Mouse (Mus musculus): Measurements from ENCODE around the gene Dohh.

The Dohh gene

GRCm38 (mm10) chr10:81417227-81418215 lies 33.3 kb downstream of the Dohh start:
- DNase-seq (ENCODE audit: low read depth, low spot score), result no peak

- no peak for DNase-seq (ENCODE audit: low read depth, low spot score)
These were observed 34.2 kb downstream of the Dohh start for GRCm38 (mm10) chr10:81418216-81419070.

DNA sequence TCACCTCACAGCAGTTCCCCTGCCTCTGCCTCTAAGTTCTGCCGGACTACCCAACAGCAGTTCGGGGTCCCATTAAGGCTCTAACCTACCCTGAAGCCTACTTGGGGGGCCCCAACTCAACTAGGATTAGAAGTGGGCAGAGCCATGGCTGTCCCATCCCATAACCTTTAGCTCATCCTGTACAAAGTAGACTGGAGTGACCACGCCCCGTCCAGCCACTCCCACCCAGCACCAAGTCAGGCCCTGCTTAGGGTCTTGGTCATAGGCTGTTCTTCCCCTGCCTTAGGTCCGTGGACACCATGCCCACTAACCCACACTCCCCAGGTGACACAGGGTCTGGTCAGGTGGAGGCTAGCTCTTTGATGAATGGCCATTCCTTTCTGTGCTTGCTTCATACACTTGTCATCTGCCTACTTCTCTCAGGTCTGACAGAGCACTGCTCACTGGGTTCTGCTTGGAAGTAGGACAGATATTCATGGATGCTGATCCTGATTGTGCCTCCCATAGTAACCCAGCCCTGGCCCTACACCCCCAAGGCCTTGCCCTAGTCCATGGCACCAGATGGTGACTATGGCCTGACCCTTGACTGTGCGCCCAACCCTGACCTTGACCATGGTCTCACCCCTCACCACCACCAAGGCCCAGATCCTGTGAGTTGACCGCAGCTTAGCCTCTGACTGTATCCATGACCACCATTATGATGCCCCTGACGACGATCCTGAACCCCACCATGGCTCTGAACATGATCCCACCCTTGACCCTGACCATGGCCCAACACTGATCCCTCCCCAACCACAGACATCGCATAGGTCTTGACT lies 35.1 kb downstream of the Dohh start:
- DNase-seq (ENCODE audit: low read depth, low spot score), result no peak

- no peak for DNase-seq (ENCODE audit: low read depth, low spot score)
These were observed 36.1 kb downstream of the Dohh start for GRCm38 (mm10) chr10:81420191-81420767.

DNA sequence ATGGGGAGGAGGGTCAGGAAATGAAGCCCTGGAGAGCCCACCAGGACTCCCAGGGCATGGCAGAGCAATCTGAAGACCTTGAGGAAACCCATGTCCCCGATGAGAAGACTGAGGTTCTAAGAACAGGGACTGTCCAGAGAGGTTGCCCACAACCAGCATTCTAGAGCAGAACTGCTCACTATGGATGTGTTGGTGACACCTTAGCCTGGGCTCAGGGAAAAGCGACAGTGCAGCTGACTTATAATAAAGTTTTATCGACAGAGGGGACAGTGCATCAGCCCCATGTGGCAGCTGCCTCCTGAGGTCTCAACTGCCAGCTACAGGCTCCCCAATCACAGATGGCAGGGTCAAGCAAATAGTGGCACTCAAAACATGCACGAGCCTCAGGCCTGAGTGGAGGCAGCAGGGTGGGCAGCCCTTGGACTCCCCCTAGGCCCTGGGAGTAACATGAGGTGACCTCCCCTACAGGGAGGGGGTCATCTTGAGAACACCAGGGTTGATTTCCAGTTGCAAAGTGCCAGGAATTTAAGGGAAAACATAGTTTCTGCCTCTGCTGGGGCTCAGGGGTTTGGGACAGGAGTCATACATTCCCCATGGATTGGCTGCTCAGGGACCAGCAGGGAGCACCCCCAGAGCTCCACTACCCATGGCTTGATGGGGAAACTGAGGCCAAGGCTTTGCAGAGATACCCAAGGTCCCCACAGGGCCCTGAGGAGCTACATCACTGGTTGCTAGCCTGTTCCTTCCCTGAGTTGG lies 37.0 kb downstream of the Dohh start:
- DNase-seq (ENCODE audit: low read depth, low spot score), result no peak

DNA sequence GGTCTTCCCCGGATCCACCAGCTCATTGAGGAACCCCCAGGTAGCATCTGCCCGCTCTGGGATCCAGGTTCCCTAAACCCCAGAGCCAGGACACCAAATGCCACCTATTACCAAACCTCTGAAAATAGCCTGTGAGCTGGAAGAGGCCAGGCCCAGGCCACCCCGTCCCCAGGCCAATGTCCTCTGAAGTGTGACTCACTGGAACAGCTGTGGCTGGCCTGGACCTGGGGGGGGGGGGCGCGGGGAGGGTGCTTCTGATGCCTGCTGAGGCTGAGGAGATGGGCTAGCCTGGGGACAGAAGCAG lies 37.5 kb downstream of the Dohh start:
- DNase-seq (ENCODE audit: low read depth, low spot score), result no peak

DNA sequence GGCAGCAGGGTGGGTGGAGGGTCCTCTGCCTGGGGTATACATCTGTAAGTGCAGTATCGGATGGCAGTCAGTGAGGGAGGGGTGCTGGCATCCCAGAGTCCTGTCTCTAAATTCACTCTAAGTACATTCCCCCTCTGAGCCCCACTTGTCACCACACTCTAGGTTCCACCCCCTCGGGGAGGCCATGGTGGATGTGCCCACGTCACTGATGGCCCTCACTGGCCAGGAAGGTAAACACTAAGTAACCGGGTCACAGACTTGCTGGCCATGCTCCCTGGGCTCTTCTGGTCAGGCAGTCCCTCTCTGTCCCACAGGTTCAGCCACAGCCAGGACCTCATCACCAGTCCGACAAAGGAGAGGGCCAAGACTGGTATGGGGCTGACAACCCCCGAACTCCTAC lies 38.0 kb downstream of the Dohh start:
- DNase-seq (ENCODE audit: low read depth, low spot score), result no peak

DNA sequence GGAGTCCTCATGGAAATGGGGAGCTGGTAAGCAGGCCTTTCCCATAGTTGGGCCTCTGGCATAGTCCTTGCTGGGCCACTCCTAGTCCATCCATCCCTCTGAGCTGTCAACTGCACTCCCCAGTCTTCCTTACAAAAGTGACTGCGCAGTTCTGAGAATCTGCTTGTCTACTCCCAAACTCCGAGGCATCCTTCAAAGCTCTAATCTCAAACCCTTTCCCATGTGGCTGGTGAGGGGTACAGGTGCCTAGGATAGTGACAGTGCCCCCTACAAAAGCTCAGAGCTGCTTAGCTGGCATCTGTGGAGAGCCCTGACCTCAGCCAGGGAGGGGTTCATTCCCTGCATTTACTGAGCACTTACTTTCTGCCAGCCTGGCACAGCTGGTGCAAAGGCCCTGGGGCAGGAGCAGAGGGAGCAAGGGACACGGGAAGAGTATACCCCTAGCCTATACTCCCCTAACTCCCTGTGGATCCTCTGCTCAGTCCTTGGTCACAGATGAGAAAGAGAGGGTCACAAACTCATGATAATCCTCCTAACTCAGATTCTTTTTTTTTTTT lies 38.5 kb downstream of the Dohh start:
- DNase-seq (ENCODE audit: low read depth, low spot score), result no peak

DNA sequence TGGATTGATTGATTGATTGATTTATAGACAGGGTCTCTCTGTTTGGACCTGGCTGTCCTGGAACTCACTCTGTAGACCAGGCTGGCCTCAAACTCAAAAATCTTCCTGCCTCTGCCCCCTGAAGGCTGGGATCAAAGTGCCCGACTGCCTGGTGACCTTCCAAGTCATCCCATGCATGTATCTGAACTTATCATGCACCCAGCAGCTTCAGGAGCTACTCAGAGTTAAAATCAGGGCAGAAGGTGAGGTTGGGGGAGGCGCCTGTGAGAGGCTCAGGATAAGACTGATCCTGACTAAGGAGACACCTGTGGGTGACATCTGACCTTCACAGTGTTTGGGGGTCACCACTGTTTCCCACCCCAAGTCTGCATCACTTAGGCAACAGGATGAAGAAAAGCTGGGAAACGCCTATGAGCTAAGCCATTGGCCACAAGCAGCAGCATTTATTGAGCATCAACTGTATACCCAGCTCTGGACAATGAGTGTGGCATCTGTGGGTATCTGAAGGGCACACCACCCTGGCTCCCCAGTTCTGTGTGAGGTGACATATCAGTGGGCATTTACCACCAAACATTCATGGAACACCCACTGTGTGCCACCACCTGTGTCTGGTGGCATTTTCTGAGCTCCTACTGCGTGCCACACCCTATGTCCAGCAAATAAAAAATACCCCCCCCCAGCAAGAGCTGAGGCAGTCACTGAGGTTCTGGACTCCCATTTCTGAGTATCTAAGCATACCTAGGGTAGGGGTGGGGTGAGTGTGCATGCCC lies 39.4 kb downstream of the Dohh start:
- no peak for DNase-seq (ENCODE audit: low read depth, low spot score)

DNA sequence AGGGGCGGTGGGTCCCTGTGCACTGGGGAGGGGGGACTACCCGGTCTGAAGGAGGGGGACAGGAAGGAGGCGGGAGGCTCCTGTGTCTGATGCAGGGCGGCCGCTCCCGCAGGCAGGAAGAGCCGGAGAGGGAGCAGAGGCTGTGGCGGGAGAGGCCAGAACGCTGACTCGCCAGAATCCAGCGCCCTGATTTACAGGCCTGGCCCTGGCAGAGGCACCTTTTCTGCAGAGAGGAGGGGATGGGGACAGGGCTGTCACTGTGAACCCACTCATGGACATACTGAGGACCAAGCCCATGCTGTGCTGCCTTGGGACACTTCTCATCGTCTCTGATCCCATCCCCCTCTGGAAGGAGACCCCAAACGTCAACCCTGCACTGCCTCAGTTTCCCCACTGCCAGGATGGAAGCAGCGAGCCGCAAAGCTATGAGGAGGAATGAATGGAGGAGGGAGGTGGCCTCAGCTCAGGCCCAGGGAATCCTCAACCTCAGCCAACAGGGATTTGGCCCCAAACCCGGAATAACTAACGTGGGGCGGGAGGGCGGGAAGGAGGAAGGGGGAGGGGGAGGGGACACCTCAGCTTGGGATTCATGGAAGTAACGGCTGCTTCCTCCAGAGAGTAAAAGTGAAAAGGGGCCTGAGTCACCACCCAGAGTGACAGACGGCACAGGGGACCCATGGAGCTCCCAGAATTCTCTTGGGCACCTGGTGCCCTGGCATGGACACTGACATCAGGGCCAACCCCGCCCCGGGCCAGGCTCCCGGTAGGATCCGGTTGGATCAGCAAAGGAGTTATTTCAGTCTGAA lies 40.2 kb downstream of the Dohh start:
- no peak for DNase-seq (ENCODE audit: low read depth, low spot score)

DNA sequence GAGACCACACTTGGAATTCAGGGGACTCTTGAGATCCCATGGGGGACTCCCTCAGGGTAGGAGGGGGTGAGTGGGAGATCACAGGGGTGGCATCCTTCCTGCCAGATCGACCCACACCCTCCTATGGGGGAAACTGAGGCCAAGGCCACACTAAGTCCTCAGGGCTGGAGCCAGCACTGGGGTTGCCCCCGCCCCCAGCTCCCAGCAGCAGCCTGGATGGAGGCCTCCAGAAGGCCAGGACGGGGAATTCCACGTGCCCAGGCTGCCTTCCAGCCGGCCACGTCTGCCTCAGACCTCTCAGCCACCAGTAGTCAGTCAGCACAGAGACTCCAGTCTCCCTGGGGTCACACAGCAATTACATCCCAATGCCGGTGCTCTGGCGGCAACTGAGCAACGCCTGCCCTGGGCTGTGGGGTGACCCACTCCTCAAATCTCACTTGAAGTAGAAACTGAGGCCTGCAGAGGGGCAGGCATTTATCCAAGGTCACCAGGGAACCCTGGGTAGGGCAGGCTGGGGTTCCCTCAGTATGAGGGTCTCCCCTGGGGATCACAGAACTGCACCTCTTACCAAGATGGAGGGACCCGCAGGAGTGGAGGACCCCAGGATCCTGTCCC lies 41.1 kb downstream of the Dohh start:
- no peak for DNase-seq (ENCODE audit: low read depth, low spot score)

DNA sequence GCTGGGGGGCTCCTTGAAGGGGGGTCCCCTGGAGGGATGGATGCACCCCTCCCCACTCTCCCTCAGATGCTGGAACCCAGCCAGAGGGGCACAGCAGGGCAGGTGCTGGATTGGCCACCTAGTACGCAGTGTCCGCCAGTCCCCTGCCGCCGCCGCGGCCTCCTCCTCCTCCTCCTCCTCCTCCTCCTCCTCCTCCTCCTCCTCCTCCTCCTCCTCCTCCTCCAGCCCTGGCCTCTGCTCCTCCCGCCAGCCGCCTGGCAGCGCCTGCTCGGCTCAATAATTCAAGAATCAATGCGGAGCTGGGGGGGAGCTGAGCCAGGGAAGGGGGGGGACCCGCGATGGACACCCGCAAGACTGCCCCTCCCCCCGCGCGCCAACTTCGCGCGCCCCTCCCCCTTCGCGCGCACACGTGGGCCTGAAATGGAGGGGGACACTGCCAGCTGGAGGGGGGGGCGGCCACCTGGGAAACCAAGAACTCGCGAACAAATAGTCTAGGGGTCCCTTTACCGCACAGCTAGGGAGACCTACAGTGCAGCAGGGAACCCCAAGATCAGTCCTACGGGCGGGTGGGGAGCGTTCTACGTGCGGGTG lies 41.9 kb downstream of the Dohh start:
- DNase-seq (ENCODE audit: low read depth, low spot score), result no peak

GRCm38 (mm10) chr10:81426897-81427296 lies 42.7 kb downstream of the Dohh start:
- no peak for DNase-seq (ENCODE audit: low read depth, low spot score)

DNA sequence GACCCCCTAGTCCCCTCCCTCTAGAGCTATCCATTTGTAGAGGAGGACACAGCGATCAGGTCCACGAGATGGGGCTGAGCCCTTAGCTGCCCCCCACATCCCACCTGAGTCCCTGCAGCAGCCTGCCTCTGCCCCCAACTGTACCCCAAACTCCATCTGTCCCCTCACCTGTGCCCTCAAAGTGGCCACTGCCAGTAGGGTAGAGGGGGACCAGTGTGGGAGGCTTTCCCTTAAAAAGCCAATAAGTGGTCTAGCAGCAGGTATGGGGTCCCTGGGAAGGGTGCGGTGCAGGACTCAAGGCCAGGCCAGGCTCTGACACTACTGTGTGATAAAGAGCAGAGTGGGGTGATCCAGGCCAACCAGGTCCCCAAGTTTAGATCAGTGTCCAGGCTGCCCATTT lies 43.1 kb downstream of the Dohh start:
- no peak for DNase-seq (ENCODE audit: low read depth, low spot score)

GRCm38 (mm10) chr10:81427804-81428506 lies 43.7 kb downstream of the Dohh start:
- no peak for DNase-seq (ENCODE audit: low read depth, low spot score)

- DNase-seq (ENCODE audit: low read depth, low spot score), result peak; percentile 45
These were observed 44.3 kb downstream of the Dohh start for GRCm38 (mm10) chr10:81428507-81428870.

DNA sequence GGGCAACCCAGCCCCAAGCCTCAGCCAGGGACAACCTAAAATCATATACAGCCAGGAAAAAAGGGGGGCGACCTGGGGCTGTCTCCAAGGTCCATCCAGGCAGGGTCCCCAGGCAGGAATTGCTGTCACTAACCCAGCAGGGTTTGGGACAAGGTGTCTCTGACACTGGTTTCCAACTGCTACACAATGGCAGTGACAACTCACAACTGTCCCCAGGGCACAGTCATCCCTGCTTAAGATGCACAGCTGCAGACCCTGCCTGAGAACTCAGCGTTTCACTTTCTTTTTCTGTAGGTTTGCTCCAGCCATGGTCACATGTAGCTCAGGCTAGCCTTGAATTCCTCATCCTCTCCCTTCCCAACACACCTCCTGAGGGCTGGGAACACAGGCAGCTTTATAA lies 44.9 kb downstream of the Dohh start:
- DNase-seq (ENCODE audit: low read depth, low spot score), result no peak

Data from A20 (cell line).